Mouse (Mus musculus) C2C12 (cell line): ENCODE results near the gene Dock7. TPM values are rescaled to one million over a fixed set of nuclear protein-coding genes. Genes with fewer than 3 reads are reported as not detected.
"Not testable (repeated sequence)": the region's sequence is repeated elsewhere in the genome, so short reads cannot be mapped to it uniquely, and the experiment has no call there.

Experiments
- H3K27me3 ChIP-seq: one replicate; pipeline ENCODE4 v1.6.1; 2011; ENCODE audit not compliant: control insufficient read depth, insufficient read depth, insufficient read length
- H3K36me3 ChIP-seq: one replicate; pipeline ENCODE4 v1.6.1; 2011; ENCODE audit not compliant: control insufficient read depth, insufficient read depth
- H3K4me3 ChIP-seq: one replicate; pipeline ENCODE4 v1.5.1; 2011; ENCODE audit warnings: mild to moderate bottlenecking, control low read depth; ENCODE audit not compliant: poor library complexity, insufficient read depth, severe bottlenecking
- H3K79me2 ChIP-seq: one replicate; pipeline ENCODE4 v1.6.1; 2011; ENCODE audit not compliant: control insufficient read depth, insufficient read depth
- H3K79me3 ChIP-seq: one replicate; pipeline ENCODE4 v1.6.1; 2011; ENCODE audit warnings: low read depth, control low read depth
- H3ac ChIP-seq: one replicate; pipeline ENCODE3; 2011; ENCODE audit warnings: low read depth; ENCODE audit not compliant: control insufficient read depth, insufficient read length
- CEBPB ChIP-seq: IDR thresholded peaks from one replicate; pipeline ENCODE4 v1.6.1; 2011; ENCODE audit warnings: low read depth, mild to moderate bottlenecking, control low read depth, moderate library complexity
- CTCF ChIP-seq: IDR thresholded peaks from one replicate; pipeline ENCODE4 v1.5.1; 2011; ENCODE audit not compliant: control insufficient read depth, insufficient read depth, insufficient read length
- FOSL1 ChIP-seq: IDR thresholded peaks from one replicate; pipeline ENCODE4 v1.8.0; 2011; ENCODE audit warnings: mild to moderate bottlenecking, low read length; ENCODE audit not compliant: poor library complexity, insufficient read depth, severe bottlenecking
- MAX ChIP-seq: IDR thresholded peaks from one replicate; pipeline ENCODE4 v1.6.1; 2011; ENCODE audit warnings: mild to moderate bottlenecking, control low read depth
- MYOD1 ChIP-seq: IDR thresholded peaks from one replicate; pipeline ENCODE4 v1.6.1; 2011; ENCODE audit warnings: low read depth; ENCODE audit not compliant: control insufficient read depth, insufficient read length
- MYOG ChIP-seq: IDR thresholded peaks from one replicate; pipeline ENCODE4 v1.6.1; 2011; ENCODE audit not compliant: control insufficient read depth, insufficient read length; ENCODE audit errors: extremely low read depth
- USF1 ChIP-seq: IDR thresholded peaks from one replicate; pipeline ENCODE4 v1.6.1; 2011; ENCODE audit warnings: low read depth, mild to moderate bottlenecking, control low read depth, moderate library complexity
- polyA plus RNA-seq: library from polyadenylated mRNA; unstranded; fragments of >200 nt; fragmentation: generic; extraction: Trizol; gene quantifications from one replicate; pipeline ENCODE4 v1.2.1, GENCODE M21; 2012; ENCODE audit warnings: missing spikeins

Gene Dock7
- polyA plus RNA-seq, 1 experiment = 30.2 TPM

DNA sequence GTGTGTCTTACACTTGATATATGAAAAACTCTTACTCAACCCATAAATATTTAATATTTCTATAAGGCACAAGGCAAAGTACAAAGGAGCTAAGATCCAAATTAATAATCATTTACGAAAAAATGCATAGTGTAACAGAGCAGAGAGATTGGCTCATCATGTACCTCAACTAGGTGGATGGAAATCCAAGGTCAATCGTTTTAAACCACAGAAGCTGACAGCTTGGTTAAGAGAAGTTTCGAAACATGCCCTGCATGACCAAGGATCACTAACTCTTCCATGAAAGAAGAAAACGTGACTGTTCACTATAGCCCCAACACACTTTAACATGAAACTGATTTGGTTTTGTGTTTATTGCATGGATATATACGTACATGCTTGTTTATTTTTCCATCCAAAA lies 92.3 kb downstream of the Dock7 start:
- Histone ChIP-seq H3K79me3 (peaks cover 1% of the 10 kb centered on the region), H3K36me3 (peaks cover 10% of the 10 kb centered on the region), H3K27me3 (no peaks in the 10 kb centered on the region), H3ac (no peak overlapping the region), H3K79me2 (no peaks in the 10 kb centered on the region), H3K4me3 (no peak overlapping the region)
- TF ChIP-seq USF1 = no peak
- no peak for TF ChIP-seq CTCF
- no peak for TF ChIP-seq MYOG
- no peak for TF ChIP-seq FOSL1
- TF ChIP-seq MAX = no peak
- no peak for TF ChIP-seq MYOD1
- no peak for TF ChIP-seq CEBPB

GRCm38 (mm10) chr4:99022221-99022620 lies 98.5 kb downstream of the Dock7 start:
- H3K27me3 ChIP-seq = no peaks in the 10 kb centered on the region
- H3ac ChIP-seq = no peak overlapping the region
- no peaks in the 10 kb centered on the region for H3K79me3 ChIP-seq
- no peaks in the 10 kb centered on the region for H3K79me2 ChIP-seq
- no peak for TF ChIP-seq FOSL1
- TF ChIP-seq USF1 = no peak
- TF ChIP-seq MAX = no peak
- TF ChIP-seq CEBPB = no peak
- no peak for TF ChIP-seq CTCF
- TF ChIP-seq MYOD1 = no peak
- no peak for TF ChIP-seq MYOG
- no peak overlapping the region for H3K4me3 ChIP-seq
- H3K36me3 ChIP-seq = peaks cover 30% of the 10 kb centered on the region

DNA sequence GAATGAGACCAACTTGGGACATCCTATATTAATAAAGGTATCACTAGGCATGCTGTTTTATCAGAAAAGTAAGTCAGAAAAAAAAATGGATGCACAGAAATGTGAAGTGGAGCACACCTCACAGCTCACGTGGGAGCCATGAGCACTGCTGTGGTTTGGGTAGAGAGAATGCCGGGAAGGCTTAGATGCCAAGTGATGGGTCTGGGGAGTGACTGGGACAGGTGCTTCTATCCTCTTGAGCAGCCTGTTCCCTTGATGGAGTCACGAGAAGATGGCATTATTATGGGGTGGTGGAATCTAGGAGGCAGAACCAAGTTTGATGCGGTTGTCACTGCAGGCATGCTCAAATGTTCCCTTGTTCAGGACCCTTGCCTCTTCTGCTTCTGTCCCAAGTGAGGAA lies 109.7 kb downstream of the Dock7 start:
- peaks cover 58% of the 10 kb centered on the region for H3K36me3 ChIP-seq
- no peaks in the 10 kb centered on the region for H3K27me3 ChIP-seq
- H3K4me3 ChIP-seq = no peak overlapping the region
- no peaks in the 10 kb centered on the region for H3K79me2 ChIP-seq
- TF ChIP-seq MYOG (no peak), MYOD1 (peak; percentile 34)
- no peaks in the 10 kb centered on the region for H3K79me3 ChIP-seq
- no peak overlapping the region for H3ac ChIP-seq

GRCm38 (mm10) chr4:99006319-99006718 lies 114.4 kb downstream of the Dock7 start:
- Histone ChIP-seq H3ac (no peak overlapping the region), H3K27me3 (no peaks in the 10 kb centered on the region), H3K79me3 (no peaks in the 10 kb centered on the region), H3K4me3 (no peak overlapping the region), H3K79me2 (no peaks in the 10 kb centered on the region), H3K36me3 (peaks cover 55% of the 10 kb centered on the region)
- TF ChIP-seq CTCF (no peak), MYOD1 (no peak), MAX (no peak), CEBPB (no peak), USF1 (no peak), MYOG (no peak), FOSL1 (no peak)

DNA sequence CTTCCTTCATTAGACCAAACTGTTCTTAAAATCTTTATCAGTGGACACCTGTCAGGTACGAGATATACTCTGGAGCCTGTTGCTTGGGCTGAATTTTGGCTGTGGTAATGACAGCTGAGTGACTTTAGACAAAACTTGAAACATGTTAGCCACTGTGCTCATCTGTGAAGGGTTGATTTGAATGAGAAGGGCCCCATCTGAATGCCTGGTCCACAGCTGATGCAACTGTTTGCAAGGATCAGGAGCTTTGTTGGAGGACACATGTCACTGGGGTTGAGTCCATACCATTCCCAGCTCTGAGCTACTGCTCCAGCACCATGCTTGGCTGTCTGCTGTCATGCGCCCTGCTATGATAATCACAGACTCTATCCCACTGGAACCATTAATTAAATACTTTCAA lies 115.1 kb downstream of the Dock7 start:
- H3K79me3 ChIP-seq = no peaks in the 10 kb centered on the region
- peaks cover 53% of the 10 kb centered on the region for H3K36me3 ChIP-seq
- no peak for TF ChIP-seq CEBPB
- TF ChIP-seq MYOG = no peak
- TF ChIP-seq FOSL1 = no peak
- no peaks in the 10 kb centered on the region for H3K79me2 ChIP-seq
- H3ac ChIP-seq = no peak overlapping the region
- no peaks in the 10 kb centered on the region for H3K27me3 ChIP-seq
- no peak overlapping the region for H3K4me3 ChIP-seq

- no peak overlapping the region for H3ac ChIP-seq
- no peaks in the 10 kb centered on the region for H3K79me2 ChIP-seq
- no peak overlapping the region for H3K4me3 ChIP-seq
- TF ChIP-seq FOSL1 = no peak
- no peak for TF ChIP-seq MYOD1
- no peak for TF ChIP-seq USF1
- no peak for TF ChIP-seq CEBPB
- TF ChIP-seq MYOG = no peak
- no peak for TF ChIP-seq CTCF
- no peak for TF ChIP-seq MAX
- no peaks in the 10 kb centered on the region for H3K27me3 ChIP-seq
- H3K79me3 ChIP-seq = no peaks in the 10 kb centered on the region
- peaks cover 33% of the 10 kb centered on the region for H3K36me3 ChIP-seq
These were observed 127.2 kb downstream of the Dock7 start for GRCm38 (mm10) chr4:98993491-98993890.

GRCm38 (mm10) chr4:98984701-98985100 lies 136.0 kb downstream of the Dock7 start:
- TF ChIP-seq MYOD1 = no peak
- no peak for TF ChIP-seq FOSL1
- no peak for TF ChIP-seq CEBPB
- TF ChIP-seq MAX = no peak
- no peak for TF ChIP-seq USF1
- no peak for TF ChIP-seq MYOG
- TF ChIP-seq CTCF = no peak
- Histone ChIP-seq H3K79me3 (no peaks in the 10 kb centered on the region), H3K4me3 (no peak overlapping the region), H3K36me3 (peaks cover 50% of the 10 kb centered on the region), H3ac (no peak overlapping the region), H3K79me2 (no peaks in the 10 kb centered on the region), H3K27me3 (no peaks in the 10 kb centered on the region)

DNA sequence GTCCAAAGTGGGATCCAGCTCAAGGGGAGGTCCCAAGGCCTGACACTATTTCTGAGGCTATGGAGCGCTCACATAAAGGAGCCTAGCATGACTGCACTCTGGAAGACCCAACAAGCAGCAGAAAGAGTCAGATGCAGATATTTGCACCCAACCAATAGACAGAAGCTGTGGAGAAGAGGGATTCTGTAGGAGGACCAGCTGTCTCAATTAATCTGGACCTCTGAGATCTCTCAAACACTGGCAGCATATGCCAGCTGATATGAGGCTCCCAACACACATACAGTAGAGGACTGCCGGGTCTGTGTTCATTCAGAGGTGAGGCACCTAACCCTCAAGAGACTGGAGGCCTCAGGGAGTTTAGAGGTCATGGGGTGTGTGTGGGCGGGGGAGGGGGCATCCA lies 140.7 kb downstream of the Dock7 start:
- H3K36me3 ChIP-seq = peaks cover 49% of the 10 kb centered on the region
- not testable (repeated sequence) for H3K4me3 ChIP-seq, H3K79me2 ChIP-seq, H3ac ChIP-seq, H3K79me3 ChIP-seq, H3K27me3 ChIP-seq
